Mouse (Mus musculus) hindbrain, embryonic 15.5 days (tissue): ENCODE results near the gene Olfr1368. TPM values are rescaled to one million over a fixed set of nuclear protein-coding genes. Genes with fewer than 3 reads are reported as not detected.
"Not testable (repeated sequence)": the region's sequence is repeated elsewhere in the genome, so short reads cannot be mapped to it uniquely, and the experiment has no call there.

Experiments
- ATAC-seq: fragments of 200-750 bp; cut with Nextera tagmentation; 2 replicates; pipeline ENCODE4 v1.8.0; 2017; ENCODE audit warnings: low read depth, moderate number of reproducible peaks, moderate TSS enrichment; ENCODE audit not compliant: low FRiP score
- H3K27ac ChIP-seq: fragments of 300-500 bp; sonication (generic); replicated peaks from 2 replicates; pipeline ENCODE4 v1.5.1; 2015; ENCODE audit warnings: mild to moderate bottlenecking, inconsistent platforms
- H3K27me3 ChIP-seq: fragments of 300-500 bp; sonication (generic); 2 replicates; pipeline ENCODE4 v1.6.1; 2015; ENCODE audit warnings: control low read depth, inconsistent platforms
- H3K36me3 ChIP-seq: fragments of 300-500 bp; sonication (generic); 2 replicates; pipeline ENCODE4 v1.6.1; 2015; ENCODE audit warnings: control low read depth, inconsistent platforms
- H3K4me1 ChIP-seq: fragments of 300-500 bp; sonication (generic); replicated peaks from 2 replicates; pipeline ENCODE4 v1.6.1; 2015; ENCODE audit warnings: control low read depth, inconsistent platforms
- H3K4me2 ChIP-seq: fragments of 300-500 bp; sonication (generic); 2 replicates; pipeline ENCODE4 v1.6.1; 2015; ENCODE audit warnings: moderate library complexity, mild to moderate bottlenecking, inconsistent platforms
- H3K4me3 ChIP-seq: fragments of 300-500 bp; sonication (generic); 2 replicates; pipeline ENCODE4 v1.5.1; 2015; ENCODE audit warnings: mild to moderate bottlenecking, inconsistent platforms
- H3K9ac ChIP-seq: fragments of 300-500 bp; sonication (generic); 2 replicates; pipeline ENCODE4 v1.6.1; 2015; ENCODE audit warnings: inconsistent platforms
- H3K9me3 ChIP-seq: fragments of 300-500 bp; sonication (generic); 2 replicates; pipeline ENCODE4 v1.6.1; 2016; ENCODE audit warnings: control low read depth, inconsistent platforms
- WGBS: fragments of 180-500 bp; shearing (Covaris S2); methylation state at CpG from one replicate; pipeline ENCODE4 v1.1.7; 2015; 5-methylcytosine and 5-hydroxymethylcytosine counted together
- polyA plus RNA-seq: library from polyadenylated mRNA; unstranded; fragments of >200 nt; fragmentation: Nextera tagmentation; extraction: Ambion mirVana; gene quantifications from 2 replicates; pipeline ENCODE4 v1.2.1, GENCODE M21; 2015

The Olfr1368 gene
- polyA plus RNA-seq, 1 experiment from 2014 or later: not detected

DNA sequence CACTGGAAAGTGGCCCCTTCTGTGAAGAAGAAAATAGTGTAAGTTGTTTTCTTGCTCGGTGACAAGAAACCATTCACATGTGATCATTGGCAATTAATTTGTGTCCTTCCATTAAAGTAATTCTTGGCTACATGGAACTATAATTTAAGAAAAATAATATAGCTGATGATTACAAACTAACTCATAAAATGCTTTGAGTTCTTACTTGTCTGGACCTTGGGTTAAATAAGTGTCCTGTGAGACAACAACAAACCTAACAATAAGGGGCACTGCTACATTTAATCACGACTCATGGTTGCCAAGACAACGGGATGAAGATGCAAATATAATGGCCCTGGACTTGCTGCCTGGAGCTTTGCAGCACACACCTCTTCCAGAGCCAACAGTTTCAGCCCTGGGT is 34.5 kb downstream of the Olfr1368 start, which contains the start of gene Olfr1369-ps1:
Olfr1369-ps1 (plus strand) TSS at position 301 of the 400 bp plus-strand sequence.
- WGBS: 71% methylated on average over 3 of the region's 3 CpGs
- not testable (repeated sequence) for H3K4me1 ChIP-seq

GRCm38 (mm10) chr13:21110441-21110840 is 35.2 kb downstream of the Olfr1368 start:
- ATAC-seq: no peak
- Histone ChIP-seq H3K4me2 (no peak overlapping the region), H3K9ac (no peak overlapping the region), H3K27me3 (no peaks in the 10 kb centered on the region), H3K27ac (no peak overlapping the region), H3K9me3 (no peaks in the 10 kb centered on the region), H3K36me3 (no peaks in the 10 kb centered on the region), H3K4me3 (no peak overlapping the region), H3K4me1 (no peaks in the 10 kb centered on the region)
- WGBS: 90% methylated on average over 6 of the region's 6 CpGs

More for the DNA sequence above, 34.5 kb downstream of the Olfr1368 start, which contains the start of gene Olfr1369-ps1:
- not testable (repeated sequence) for H3K9me3 ChIP-seq, H3K36me3 ChIP-seq, H3K27ac ChIP-seq, H3K9ac ChIP-seq, H3K4me2 ChIP-seq, H3K4me3 ChIP-seq, H3K27me3 ChIP-seq, ATAC-seq

- H3K36me3 ChIP-seq: no peaks in the 10 kb centered on the region
- WGBS: 95% methylated on average over 3 of the region's 3 CpGs
- H3K4me1 ChIP-seq: no peaks in the 10 kb centered on the region
- no peak overlapping the region for H3K4me3 ChIP-seq
- no peaks in the 10 kb centered on the region for H3K9me3 ChIP-seq
- no peaks in the 10 kb centered on the region for H3K27me3 ChIP-seq
- ATAC-seq: no peak
- H3K27ac ChIP-seq: no peak overlapping the region
- no peak overlapping the region for H3K9ac ChIP-seq
- H3K4me2 ChIP-seq: no peak overlapping the region
These were observed 35.9 kb downstream of the Olfr1368 start for GRCm38 (mm10) chr13:21109759-21110158.

Other genes starting within 250 kb of the Olfr1368 start
- gene Olfr1370, start 70.9 kb downstream of the Olfr1368 start, polyA plus RNA-seq: not detected in 2 replicates
- gene Olfr1369-ps1, start 34.4 kb downstream of the Olfr1368 start, polyA plus RNA-seq: 0.05 TPM in 1 of 2 replicates, not detected in the other
- gene Olfr263, start 16.2 kb downstream of the Olfr1368 start, polyA plus RNA-seq: not detected in 2 replicates
- gene Trim27, start 33.6 kb upstream of the Olfr1368 start, polyA plus RNA-seq: 84.3 and 84.8 TPM in 2 replicates
- not detected in 2 replicates for gene Gpx5, start 146.9 kb upstream of the Olfr1368 start, polyA plus RNA-seq
- gene Gpx6, start 166.3 kb upstream of the Olfr1368 start, polyA plus RNA-seq: 0.24 and 0.27 TPM in 2 replicates
- gene Olfr1367, start 201.0 kb upstream of the Olfr1368 start, polyA plus RNA-seq: not detected in 2 replicates
- 11.0 and 12.7 TPM in 2 replicates for gene Zscan12, start 217.0 kb upstream of the Olfr1368 start, polyA plus RNA-seq